Mouse (Mus musculus) testis, postnatal 14 days (tissue): Measurements from ENCODE around the gene Lipc.

Experiments
- DNase-seq: peaks from one replicate; pipeline ENCODE4 v3.0.0; 2021; ENCODE audit warnings: low spot score

The Lipc gene

DNA sequence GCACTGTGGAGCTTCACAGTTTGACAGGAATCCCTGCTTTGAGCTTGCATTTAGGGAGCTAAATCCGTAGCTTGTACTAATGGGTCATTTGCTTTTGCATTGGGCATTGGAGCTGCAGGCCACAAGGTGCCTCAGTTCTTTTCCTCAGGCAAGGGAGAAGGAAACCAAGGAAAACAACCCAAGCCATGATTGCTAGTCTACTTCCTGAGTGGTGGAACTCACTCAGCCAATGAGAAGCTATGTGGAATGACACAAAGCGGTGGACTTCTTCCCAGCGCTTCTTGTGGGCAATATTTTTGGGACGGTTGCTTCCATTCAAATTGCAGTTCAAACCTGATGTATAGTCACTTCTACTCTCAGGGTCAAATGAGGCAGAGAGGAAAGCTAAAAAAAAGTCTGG is at the start of gene Lipc:
Gene Lipc (minus strand): TSS at position 101 of the 400 bp plus-strand sequence.
- DNase-seq: no peak

DNA sequence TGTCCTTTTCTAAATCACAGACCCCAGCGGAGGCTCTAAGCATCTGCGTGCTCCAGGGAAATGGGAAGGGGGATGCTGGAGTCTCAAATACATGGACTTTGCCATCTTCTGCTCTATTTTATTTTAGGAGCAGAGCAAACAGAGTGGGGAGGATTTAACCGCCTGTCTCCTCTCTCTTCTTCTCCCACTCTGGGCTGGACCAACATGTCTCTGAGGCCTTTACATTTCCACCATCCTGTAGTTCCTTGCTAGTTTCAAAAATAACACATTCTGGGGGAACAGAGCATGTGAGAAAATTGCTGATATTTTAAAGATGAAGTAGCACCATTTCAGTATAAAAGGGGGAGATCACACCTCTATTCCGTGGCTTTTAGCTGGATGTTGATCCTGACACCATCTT is 47.1 kb upstream of the Lipc start:
- DNase-seq: no peak

GRCm38 (mm10) chr9:70998719-70999118 is 46.7 kb upstream of the Lipc start:
- no peak for DNase-seq

DNA sequence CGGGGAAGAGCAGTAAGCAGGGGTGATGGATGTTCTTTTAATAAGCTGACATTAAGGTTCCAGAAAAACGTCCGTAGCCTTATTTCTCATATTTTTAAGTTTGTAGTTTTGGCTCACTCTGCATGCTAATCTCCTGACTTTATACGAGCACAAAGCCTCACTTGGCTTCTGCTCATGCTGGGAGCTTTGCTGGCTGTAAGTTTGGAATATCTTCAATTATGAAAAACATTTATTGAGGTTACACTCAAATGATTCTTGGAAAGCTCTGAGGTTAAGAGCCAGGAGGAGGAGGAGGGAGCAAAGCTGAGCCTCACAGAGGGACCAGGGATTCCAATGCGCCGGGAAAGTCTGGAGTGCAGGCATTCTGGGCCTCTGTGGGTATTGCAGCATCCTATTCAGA is 41.3 kb upstream of the Lipc start:
- DNase-seq: no peak

- no peak for DNase-seq
Observed at GRCm38 (mm10) chr9:70991401-70991800, 39.4 kb upstream of the Lipc start.

DNA sequence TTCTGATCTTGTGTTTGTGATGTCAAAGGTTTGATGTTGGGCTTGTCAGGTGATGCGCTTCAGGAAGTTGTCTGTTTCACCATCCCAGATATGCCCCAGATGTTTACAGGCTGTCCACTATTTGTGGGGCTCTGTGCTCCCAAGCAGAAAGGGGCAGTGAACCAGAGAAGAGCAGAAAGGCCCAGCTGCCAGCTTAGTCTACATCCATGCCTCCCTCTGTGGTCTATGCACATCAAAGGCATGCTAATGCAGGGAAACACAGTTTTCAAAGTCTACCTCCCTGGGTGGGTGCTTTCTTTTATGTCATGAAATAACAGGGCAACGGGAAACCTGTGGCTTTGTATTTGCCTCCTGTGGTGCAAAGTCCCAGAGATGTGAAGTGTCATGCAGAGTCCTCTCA is 35.2 kb upstream of the Lipc start:
- DNase-seq: no peak

- no peak for DNase-seq
Observed at GRCm38 (mm10) chr9:70982991-70983480, 31.0 kb upstream of the Lipc start.

DNA sequence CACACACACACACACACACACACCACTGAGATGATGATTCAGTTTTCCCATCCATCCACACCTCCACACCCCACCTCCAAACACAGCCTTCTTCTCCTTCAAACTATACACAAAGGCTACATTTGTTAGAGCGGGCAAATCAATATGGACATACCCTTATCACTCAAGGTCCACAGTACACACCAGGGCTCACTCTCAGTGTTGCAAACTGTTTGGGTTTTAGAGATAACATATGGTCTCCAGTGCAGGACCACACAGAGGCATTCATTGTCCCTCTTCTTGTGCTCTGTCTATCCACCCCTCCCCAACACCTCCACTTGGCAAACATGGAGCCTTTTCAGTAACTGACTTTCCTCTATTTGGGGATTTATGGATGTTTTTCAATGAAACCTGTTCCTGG is 29.7 kb upstream of the Lipc start:
- DNase-seq: no peak

DNA sequence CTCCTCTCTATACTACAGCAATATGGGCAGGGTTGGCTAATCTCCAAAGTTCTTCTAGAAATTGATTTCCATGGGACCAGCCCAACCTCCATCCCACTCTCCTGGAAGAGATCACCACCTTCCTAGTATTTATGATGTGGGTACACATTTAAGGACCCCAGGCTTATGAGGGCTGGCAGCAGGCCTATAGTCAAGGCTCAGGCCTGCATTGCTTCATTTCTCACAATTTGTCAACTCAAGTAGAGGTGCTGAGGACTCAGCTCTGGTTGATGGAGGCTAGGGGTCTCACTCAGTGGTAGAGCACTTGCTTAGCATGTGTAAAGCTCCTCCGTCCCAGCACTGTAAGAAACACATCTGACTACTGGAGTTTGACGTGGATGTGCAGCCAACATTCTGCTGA is 27.6 kb upstream of the Lipc start:
- no peak for DNase-seq

DNA sequence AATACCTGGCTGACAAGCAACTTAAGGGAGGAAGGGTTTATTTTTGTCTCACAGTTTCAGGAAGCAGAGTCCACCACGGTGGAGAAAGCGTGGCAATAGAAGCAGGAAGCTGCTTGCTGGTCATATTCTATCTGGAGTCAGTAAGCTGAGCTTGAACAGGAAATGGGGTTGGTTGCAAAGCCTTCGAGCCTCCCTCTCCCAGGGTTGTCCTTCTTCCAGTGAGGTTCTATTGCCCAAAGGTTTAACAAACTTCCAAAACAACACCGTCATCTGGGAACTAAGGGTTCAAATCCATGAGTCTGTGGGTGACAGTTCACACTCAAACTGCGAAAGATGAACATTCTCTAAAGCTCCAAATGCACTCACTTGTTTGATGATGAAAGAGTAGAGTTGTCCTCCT is 27.1 kb upstream of the Lipc start:
- DNase-seq: no peak

DNA sequence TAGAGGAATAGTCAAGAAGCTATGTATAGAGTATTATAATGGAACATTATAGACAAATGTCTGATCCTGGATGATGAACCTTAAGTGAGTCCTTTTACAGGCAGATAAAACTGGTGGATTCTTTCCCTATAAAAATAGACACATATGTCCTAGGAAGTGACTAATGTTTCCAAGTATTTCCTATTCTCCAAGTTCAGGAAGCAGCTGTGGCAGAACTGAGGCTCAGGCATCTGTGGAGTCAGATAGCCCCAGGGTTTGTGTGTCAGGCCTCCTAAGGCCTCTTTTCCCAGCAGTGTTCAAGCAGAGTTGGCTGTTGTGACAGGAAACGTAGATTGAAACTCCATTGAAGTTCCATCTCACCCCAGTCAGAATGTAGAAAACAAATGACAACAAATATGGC is 25.4 kb upstream of the Lipc start:
- no peak for DNase-seq

DNA sequence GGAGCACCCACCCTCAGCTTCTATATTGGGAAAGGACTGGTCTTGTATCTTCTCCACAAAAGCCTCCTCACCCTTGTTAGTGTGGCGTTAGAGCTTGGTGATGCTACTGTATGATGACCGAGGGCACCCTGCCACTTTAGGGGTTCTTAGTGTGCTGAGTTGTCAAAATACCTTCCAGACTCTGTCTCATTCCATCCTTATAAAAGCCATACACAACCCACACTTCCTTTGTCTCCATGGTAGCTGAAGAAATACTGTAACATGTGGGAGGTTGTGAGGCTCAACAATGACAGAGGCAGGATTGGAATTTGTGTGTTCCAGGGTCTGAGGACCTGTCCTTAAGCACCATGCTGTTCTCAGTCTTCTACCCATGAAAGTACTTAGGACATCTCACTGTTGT is 23.9 kb upstream of the Lipc start:
- DNase-seq: no peak

DNA sequence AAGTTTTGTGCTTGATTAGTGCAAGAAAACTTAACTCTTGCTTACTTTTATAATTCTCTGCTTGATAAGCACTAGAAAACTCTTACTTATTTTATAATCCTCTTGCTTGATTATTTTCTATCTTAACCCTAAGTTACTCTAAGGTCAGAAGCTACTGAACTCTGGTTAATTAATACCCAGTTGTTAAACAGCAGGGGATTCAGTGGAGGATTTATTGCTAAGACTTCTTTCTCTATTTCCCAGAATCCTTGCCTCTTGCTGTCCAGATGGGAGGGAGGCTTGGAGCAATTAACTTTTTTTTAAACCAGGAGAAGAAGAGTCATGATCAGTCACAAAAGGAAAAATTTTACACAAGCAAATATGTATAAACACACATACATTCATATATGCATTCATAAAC is 21.3 kb upstream of the Lipc start:
- DNase-seq: no peak

DNA sequence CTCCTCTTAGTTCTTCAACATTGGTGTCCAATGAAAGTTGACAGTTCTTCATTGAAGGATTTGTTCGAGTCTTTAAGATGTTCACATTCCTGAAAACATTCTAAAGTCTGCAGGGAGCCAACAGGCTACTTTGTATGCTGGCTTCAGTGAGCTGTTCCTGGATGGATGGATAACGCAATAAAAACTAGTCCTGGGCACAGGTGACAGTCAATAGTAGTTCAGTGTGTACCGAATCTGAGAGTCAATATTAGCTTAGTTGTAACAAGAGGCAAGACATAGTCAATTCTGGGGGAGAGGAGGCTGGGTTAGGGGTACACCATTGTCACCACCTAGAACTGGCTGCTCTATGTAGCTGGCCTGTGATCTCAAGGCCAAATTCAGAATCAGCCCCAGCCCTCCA is 17.2 kb upstream of the Lipc start:
- DNase-seq: no peak

DNA sequence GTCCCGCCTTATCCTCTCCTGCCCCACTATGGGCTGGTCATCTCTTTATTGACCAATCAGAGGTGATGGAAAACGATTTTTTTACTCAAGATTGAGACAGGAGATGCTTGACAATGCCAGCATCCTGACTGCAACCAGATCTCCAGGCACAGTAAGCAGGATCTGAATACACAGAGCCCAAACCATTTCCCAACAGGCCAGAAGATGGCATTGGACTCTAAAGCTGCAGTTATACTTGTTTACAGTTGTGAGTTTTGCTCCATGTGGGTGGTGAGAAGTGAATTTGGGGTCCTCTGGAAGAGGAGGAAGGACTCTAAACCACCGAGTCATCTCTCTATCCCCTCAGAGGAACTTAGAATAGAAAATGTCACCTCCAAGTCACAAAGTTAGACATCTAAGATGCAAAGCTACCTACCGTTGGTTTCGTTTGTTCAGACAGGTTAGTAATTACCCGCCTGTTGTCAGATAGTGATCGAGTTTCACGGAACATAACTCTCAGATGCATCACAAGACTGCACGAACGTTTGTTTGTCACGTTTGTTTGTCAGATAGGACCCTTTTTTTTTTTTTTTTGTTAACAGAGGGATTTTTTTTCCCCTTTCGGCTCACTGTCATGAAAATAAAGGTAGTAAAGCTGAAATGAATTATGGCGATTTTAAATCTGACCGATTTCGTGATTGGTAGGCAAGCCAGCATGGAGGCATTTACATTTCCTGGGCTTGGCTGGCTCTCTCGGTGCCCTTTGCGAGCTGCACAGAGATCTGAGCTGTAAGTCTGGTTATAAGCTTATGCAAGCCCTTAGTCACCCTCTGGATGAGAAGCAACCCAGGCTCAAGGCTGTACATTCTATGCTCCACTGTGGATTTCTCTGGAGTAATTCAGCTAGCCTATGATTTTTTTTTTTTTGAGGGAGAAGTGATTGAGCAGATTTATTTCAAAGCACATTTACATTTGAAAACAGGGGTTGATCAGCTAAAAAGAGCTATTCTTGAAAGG is 14.3 kb upstream of the Lipc start:
- no peak for DNase-seq

DNA sequence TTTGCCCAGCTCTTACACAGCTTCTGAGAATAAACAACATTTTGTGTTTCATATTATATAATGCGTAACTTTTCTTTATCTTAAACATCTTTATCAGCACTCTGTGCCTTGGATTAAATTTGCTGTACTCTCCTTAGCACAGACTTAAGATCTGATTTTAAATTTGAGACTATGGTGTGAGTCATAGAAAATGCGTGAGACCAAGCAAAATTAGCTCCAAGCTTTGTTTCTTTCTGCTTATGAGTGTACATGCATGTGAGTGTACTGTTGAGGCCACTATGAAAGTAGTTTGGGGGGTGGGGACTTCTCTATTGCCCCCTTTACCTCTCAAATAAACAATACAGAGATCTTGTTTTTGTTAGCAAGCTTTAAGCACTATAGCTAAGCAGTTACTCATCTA is 13.4 kb upstream of the Lipc start:
- DNase-seq: no peak

DNA sequence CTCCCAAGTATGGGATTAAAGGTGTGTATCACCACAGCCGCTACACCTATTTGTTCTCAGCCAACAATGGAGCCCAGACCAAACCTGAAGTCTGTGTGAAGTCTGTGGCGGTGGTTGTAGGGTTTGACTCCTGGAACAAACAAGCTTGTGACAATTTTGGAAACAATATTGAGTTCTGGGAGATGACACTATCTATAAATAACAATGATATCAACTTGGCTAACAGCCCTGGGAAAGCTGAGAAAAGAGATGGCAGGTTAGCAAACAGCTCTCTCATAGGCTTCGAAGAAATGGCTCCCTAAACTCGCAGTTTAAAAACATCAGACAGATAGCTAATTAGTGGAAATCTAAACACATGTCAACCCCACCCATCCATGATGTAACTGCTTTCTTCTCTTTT is 13.0 kb upstream of the Lipc start:
- no peak for DNase-seq

GRCm38 (mm10) chr9:70963461-70963891 is 11.4 kb upstream of the Lipc start:
- DNase-seq: no peak

DNA sequence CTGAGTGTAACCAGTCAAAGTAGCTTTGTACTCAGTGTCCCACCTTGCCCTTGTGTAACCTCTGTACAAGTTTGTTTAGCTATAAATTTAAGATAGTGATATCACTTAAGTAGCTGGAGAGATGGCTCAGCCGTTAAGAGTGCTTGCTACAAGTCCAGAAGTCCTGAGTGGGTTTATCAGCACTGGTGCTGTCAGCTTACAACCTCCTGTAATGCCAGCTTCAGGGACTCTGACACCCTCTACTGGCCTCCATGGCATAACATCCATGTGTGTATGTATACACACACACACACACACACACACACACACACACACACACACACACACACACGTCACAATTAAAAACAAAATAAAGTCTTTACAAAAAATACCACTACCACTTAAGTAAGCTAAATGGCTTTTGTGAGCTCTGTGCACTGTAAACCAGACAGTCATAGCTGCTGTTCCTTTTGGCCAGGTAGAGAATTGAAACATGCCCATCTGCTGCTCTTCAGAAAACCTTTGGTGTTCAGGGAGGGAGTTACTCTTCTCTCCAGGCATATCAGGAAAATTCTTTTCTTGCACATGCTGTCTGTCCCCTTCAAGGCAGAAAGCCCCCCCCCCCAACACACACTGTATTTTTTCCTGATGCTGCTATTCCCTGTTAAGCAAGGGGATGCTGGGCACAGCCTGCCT is 10.9 kb upstream of the Lipc start:
- no peak for DNase-seq

- no peak for DNase-seq
Observed at GRCm38 (mm10) chr9:70960301-70960700, 8.3 kb upstream of the Lipc start.

- DNase-seq: no peak
Observed at GRCm38 (mm10) chr9:70959866-70960265, 7.8 kb upstream of the Lipc start.

DNA sequence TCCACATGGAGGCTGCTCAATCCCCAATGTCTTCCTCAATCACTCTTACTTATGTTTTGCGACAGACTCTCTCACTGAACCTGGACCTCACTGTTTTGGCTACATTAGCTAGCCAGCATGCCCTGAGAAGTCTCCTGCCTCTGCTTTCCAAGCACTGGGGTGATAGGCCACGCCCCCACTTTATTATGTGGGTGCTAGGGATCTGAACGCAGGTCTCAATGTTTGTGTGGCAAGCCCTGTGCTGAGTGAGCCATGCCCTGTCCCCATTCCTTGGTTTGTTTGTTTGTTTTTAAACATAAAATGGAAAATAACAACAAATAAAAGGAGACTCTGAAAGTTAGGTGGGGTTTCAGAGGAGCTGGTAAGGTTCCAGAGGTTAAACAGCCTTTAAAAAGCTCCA is 7.4 kb upstream of the Lipc start:
- DNase-seq: no peak

DNA sequence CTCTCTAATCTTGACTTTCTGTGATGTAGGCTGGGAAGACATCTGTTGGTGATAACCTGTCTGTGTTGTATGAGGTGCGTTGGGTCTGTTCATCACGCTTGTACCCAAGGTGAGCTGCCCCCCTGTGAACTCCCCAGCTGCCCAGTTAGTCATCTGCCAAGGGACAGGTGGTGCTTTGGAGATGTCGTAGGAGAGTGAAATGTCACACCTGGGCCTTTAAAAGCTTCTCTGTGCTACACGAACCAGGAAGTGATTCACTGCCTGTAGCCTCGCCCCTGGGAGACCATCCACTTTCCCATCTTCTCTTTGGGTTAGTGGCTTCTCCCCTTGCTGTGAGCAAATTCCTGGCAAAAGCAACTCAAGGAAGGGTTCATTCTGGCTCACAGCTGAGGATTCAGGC is 6.4 kb upstream of the Lipc start:
- no peak for DNase-seq
